Mouse (Mus musculus): ENCODE results near the gene Vmn1r231.

DNA sequence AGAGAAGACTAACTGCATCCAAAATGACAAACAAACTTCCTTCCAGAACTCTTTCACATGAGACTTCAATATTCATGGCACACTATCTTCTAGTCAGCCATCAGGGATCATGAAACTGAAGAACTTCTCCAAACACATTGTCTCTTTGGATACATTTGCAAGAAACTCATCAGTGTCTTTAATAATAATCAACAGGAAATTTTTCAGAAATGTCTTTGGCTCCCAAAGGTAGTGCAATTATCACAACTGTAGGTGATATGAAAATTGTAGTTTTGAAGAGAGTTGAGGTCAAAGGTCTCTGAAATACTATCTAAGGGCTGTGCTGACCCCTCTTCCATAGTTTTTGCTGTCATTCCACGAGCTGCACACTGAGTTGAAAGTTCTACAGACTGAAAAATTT lies 64.7 kb downstream of the Vmn1r231 start, which contains the start of gene Vmn1r230:
- TF ChIP-seq POLR2A (IDR thresholded peaks at IDR 0.05; ENCODE audit: borderline replicate concordance, extremely low read depth, low read depth, low read length) (no peak), CTCF (IDR thresholded peaks at IDR 0.05; ENCODE audit: insufficient read depth, low read length) (no peak)
